Mouse (Mus musculus) ES-Bruce4 (cell line): ENCODE measurements around the gene Upb1. TPM values are rescaled to one million over a fixed set of nuclear protein-coding genes. Genes with fewer than 3 reads are reported as not detected.
"Not testable (repeated sequence)": the region's sequence is repeated elsewhere in the genome, so short reads cannot be mapped to it uniquely, and the experiment has no call there.

Experiments
- H3K27ac ChIP-seq: 2 replicates; pipeline ENCODE4 v1.5.1; 2012; ENCODE audit warnings: low read length, inconsistent platforms; ENCODE audit not compliant: insufficient read depth
- H3K27me3 ChIP-seq: 2 replicates; pipeline ENCODE4 v1.6.1; 2012; ENCODE audit warnings: mild to moderate bottlenecking, low read length, inconsistent platforms; ENCODE audit not compliant: control insufficient read depth, poor library complexity, insufficient read depth, severe bottlenecking
- H3K36me3 ChIP-seq: 2 replicates; pipeline ENCODE4 v1.6.1; 2012; ENCODE audit warnings: inconsistent platforms, mild to moderate bottlenecking, low read length, moderate library complexity; ENCODE audit not compliant: control insufficient read depth, poor library complexity, insufficient read depth, severe bottlenecking
- H3K4me1 ChIP-seq: one replicate; pipeline ENCODE4 v1.8.1; 2011; ENCODE audit warnings: low read length; ENCODE audit not compliant: control insufficient read depth, insufficient read depth
- H3K4me3 ChIP-seq: 2 replicates; pipeline ENCODE4 v1.5.1; 2011; ENCODE audit warnings: low read depth, mild to moderate bottlenecking, low read length
- H3K9ac ChIP-seq: 2 replicates; pipeline ENCODE4 v1.6.1; 2012; ENCODE audit warnings: low read depth, mild to moderate bottlenecking, inconsistent platforms; ENCODE audit not compliant: poor library complexity, severe bottlenecking
- H3K9me3 ChIP-seq: replicated peaks from 2 replicates; pipeline ENCODE4 v1.6.1; 2012; ENCODE audit warnings: mild to moderate bottlenecking, low read length, inconsistent platforms; ENCODE audit not compliant: control insufficient read depth, poor library complexity, insufficient read depth, severe bottlenecking
- CTCF ChIP-seq: IDR thresholded peaks from one replicate; pipeline ENCODE4 v1.8.1; 2011; ENCODE audit warnings: low read depth, low read length
- EP300 ChIP-seq: IDR thresholded peaks from 2 replicates; pipeline ENCODE4 v1.6.1; 2011; ENCODE audit warnings: low read depth, low read length; ENCODE audit not compliant: insufficient read depth
- POLR2A ChIP-seq: IDR thresholded peaks from one replicate; pipeline ENCODE4 v1.8.1; 2011; ENCODE audit warnings: low read length; ENCODE audit not compliant: insufficient read depth
- polyA plus RNA-seq: library from polyadenylated mRNA; stranded (reverse); fragments of >200 nt; gene quantifications from 2 replicates; pipeline ENCODE4 v1.2.4, GENCODE M21; 2011; ENCODE audit warnings: low read depth; ENCODE audit not compliant: missing spikeins, insufficient read depth, insufficient read length

The Upb1 gene
- polyA plus RNA-seq, 1 experiment = not detected

GRCm38 (mm10) chr10:75365231-75365633, 35.7 kb upstream of the Upb1 start:
- TF ChIP-seq CTCF (no peak), EP300 (no peak), POLR2A (no peak)
- H3K9ac ChIP-seq = no peak overlapping the region
- H3K27me3 ChIP-seq = no peaks in the 10 kb centered on the region
- H3K4me3 ChIP-seq = peak overlapping the region; percentile 72
- no peak overlapping the region for H3K27ac ChIP-seq
- no peaks in the 10 kb centered on the region for H3K9me3 ChIP-seq
- no peaks in the 10 kb centered on the region for H3K4me1 ChIP-seq
- H3K36me3 ChIP-seq = no peaks in the 10 kb centered on the region

- H3K36me3 ChIP-seq, H3K4me1 ChIP-seq, H3K27ac ChIP-seq, H3K9ac ChIP-seq, H3K27me3 ChIP-seq, H3K9me3 ChIP-seq, H3K4me3 ChIP-seq: not testable (repeated sequence)
Observed at GRCm38 (mm10) chr10:75373655-75374351, 27.1 kb upstream of the Upb1 start.

GRCm38 (mm10) chr10:75378688-75379087, 22.2 kb upstream of the Upb1 start:
- Histone ChIP-seq H3K27me3 (no peaks in the 10 kb centered on the region), H3K4me1 (no peaks in the 10 kb centered on the region), H3K9me3 (no peaks in the 10 kb centered on the region), H3K9ac (no peak overlapping the region), H3K27ac (no peak overlapping the region), H3K4me3 (no peak overlapping the region), H3K36me3 (no peaks in the 10 kb centered on the region)
- TF ChIP-seq EP300 (no peak), POLR2A (no peak), CTCF (no peak)

GRCm38 (mm10) chr10:75390156-75390555, 10.8 kb upstream of the Upb1 start:
- Histone ChIP-seq H3K36me3 (no peaks in the 10 kb centered on the region), H3K9ac (no peak overlapping the region), H3K27ac (no peak overlapping the region), H3K27me3 (no peaks in the 10 kb centered on the region; the same call in 1 of the 2 replicates), H3K9me3 (no peaks in the 10 kb centered on the region), H3K4me1 (no peaks in the 10 kb centered on the region), H3K4me3 (no peak overlapping the region)
- TF ChIP-seq POLR2A = no peak
- no peak for TF ChIP-seq EP300
- no peak for TF ChIP-seq CTCF

GRCm38 (mm10) chr10:75390832-75391231, 10.1 kb upstream of the Upb1 start:
- Histone ChIP-seq H3K27me3 (no peaks in the 10 kb centered on the region; the same call in 1 of the 2 replicates), H3K9ac (no peak overlapping the region), H3K27ac (no peak overlapping the region), H3K4me3 (no peak overlapping the region), H3K4me1 (no peaks in the 10 kb centered on the region), H3K36me3 (no peaks in the 10 kb centered on the region), H3K9me3 (no peaks in the 10 kb centered on the region)
- TF ChIP-seq EP300 (no peak), CTCF (no peak), POLR2A (no peak)

GRCm38 (mm10) chr10:75394796-75395195, 6.1 kb upstream of the Upb1 start:
- H3K27ac ChIP-seq = no peak overlapping the region
- no peak overlapping the region for H3K9ac ChIP-seq
- H3K4me1 ChIP-seq = no peaks in the 10 kb centered on the region
- TF ChIP-seq POLR2A (no peak), EP300 (no peak), CTCF (no peak)
- H3K4me3 ChIP-seq = no peak overlapping the region
- no peaks in the 10 kb centered on the region; the same call in 1 of the 2 replicates for H3K27me3 ChIP-seq
- no peaks in the 10 kb centered on the region for H3K36me3 ChIP-seq
- H3K9me3 ChIP-seq = no peaks in the 10 kb centered on the region
